8 mouse cellular contexts compared by ENCODE assay signal in the genomic region with DNA sequence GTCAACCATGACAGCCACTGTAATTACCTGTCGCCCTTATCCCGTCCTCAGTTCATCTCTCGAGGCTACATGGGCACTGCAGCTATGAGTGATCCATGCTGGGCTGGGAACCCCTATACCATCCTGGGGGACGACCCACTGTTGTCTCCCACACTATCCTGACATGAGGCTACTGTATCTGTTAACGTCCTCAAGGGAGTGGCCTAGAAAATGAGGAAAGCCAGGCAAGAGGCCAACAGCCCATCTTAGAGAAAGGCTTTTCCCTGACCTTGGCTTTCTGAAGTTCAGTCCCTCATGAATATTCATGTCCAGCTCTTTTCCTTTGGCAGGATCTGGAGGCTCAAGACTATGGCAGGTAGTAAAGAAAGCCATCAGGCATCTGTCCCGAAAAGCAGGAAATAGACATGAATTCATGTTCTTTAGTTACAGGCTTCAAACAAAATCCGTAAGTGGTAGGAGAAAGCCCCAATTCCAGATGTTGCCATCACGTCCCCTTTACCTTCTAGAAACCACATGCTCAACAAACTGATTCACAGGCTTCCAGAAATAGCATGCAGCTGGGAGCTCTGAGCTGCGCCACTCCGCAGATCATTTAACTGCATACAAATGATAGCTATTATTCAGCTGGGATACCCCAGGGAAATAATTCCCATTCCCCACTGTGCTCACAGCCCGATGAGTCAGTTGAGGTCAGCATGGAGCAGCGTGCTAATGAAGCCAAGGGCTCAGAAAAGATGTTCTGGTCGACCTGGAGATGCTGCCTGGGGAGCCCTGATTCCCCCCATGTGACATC.
DNase-seq lines count a peak whose midpoint lies in the region; ATAC-seq and TF ChIP-seq lines count a peak whose summit lies in the region.

No protein-coding gene starts in this region.

- DNase-seq in gastrocnemius, postnatal 10 days = peak; percentile 8
- DNase-seq in gastrocnemius, adult 2 months = no peak
- DNase-seq in ZHBTc4 (ENCODE audit: low read depth, low spot score) = peak; percentile 19
- DNase-seq in heart, postnatal 14 days = peak; percentile 5 to 20
- no peak for DNase-seq in thymus, postnatal 10 days (ENCODE audit: low spot score in 2 of 2)
- DNase-seq in lung, postnatal 10 days = no peak

- H3K36me3 ChIP-seq in limb, embryonic 15.5 days = no peaks in the 10 kb centered on the region

- WGBS in limb, embryonic 15.5 days = 36% methylated on average over 13 of the region's 13 CpGs

- intact Hi-C loops in gastrocnemius, adult 2 months (cut with DNase I) = no loop called here
- intact Hi-C loops in heart, postnatal 14 days (cut with DNase I) = no loop called here

- ATAC-seq in limb, embryonic 15.5 days (ENCODE audit: insufficient number of reproducible peaks, low FRiP score, low TSS enrichment, low read depth) = 0 out of 2 replicates have a peak, but pooled peaks have one; percentile 31
- no peak for ATAC-seq in megakaryocyte, adult 5-6 weeks (ENCODE audit: poor library complexity, severe bottlenecking)

- H3K27ac ChIP-seq in gastrocnemius, adult 2 months = no peak overlapping the region
- peak overlapping the region; percentile 33; the same call in 1 of the 2 replicates for H3K27ac ChIP-seq in limb, embryonic 15.5 days

- H3K4me2 ChIP-seq in limb, embryonic 15.5 days = no peak overlapping the region

- no peak overlapping the region for H3K9ac ChIP-seq in limb, embryonic 15.5 days

- peaks cover 35% of the 10 kb centered on the region for H3K4me1 ChIP-seq in limb, embryonic 15.5 days

- H3K4me3 ChIP-seq in gastrocnemius, adult 2 months = no peak overlapping the region
- H3K4me3 ChIP-seq in limb, embryonic 15.5 days = no peak overlapping the region

- no peaks in the 10 kb centered on the region for H3K27me3 ChIP-seq in limb, embryonic 15.5 days

- no peak for TF ChIP-seq CTCF in gastrocnemius, adult 2 months (IDR thresholded peaks at IDR 0.05)

- H3K9me3 ChIP-seq in limb, embryonic 15.5 days = no peaks in the 10 kb centered on the region

Comparison
In these comparisons a context has a peak if more than half of its experiments do, and no peak if none do; other contexts are left out.
1. DNase-seq: peak in gastrocnemius, postnatal 10 days (single experiment), ZHBTc4 (single experiment) and heart, postnatal 14 days (2 of 2); none in gastrocnemius, adult 2 months (single experiment), thymus, postnatal 10 days (0 of 2) and lung, postnatal 10 days (single experiment).